Mouse (Mus musculus): Measurements from ENCODE around the gene Abcf3. TPM values are rescaled to one million over a fixed set of nuclear protein-coding genes. Genes with fewer than 3 reads are reported as not detected.

Gene Abcf3
- total RNA-seq, 1 experiment from 2014 or later: 76.3 TPM

- no peak for ATAC-seq (replicated peaks; ENCODE audit: insufficient number of reproducible peaks, low FRiP score, low TSS enrichment, poor library complexity, severe bottlenecking)
These were observed 10.6 kb upstream of the Abcf3 start for GRCm38 (mm10) chr16:20537601-20538320.

- ATAC-seq (replicated peaks; ENCODE audit: insufficient number of reproducible peaks, low FRiP score, low TSS enrichment, poor library complexity, severe bottlenecking): no peak
These were observed 8.7 kb upstream of the Abcf3 start for GRCm38 (mm10) chr16:20539649-20540048.

DNA sequence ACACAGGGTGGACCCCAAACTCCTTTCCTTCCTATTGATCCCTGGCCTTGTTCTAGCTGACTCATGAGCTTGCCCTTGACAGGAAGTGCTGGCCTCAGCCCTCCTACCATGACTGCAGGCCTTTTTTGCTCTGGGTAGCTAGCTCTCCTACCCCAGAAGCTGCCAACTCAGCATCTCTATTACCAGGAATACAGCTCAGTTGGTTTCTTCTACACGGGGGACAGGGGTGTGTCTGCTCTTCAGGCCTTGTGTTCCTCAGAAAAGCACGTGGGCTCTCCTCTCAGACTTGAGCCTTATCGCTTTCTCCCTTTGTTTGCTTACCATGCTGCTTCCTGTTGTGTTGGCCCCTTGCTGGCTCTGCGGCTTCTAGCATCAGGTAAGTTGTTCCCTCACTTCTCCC lies 7.9 kb upstream of the Abcf3 start:
- no peak for ATAC-seq (replicated peaks; ENCODE audit: insufficient number of reproducible peaks, low FRiP score, low TSS enrichment, poor library complexity, severe bottlenecking)

GRCm38 (mm10) chr16:20545696-20546095 lies 2.7 kb upstream of the Abcf3 start:
- ATAC-seq (replicated peaks; ENCODE audit: insufficient number of reproducible peaks, low FRiP score, low TSS enrichment, poor library complexity, severe bottlenecking): no peak

DNA sequence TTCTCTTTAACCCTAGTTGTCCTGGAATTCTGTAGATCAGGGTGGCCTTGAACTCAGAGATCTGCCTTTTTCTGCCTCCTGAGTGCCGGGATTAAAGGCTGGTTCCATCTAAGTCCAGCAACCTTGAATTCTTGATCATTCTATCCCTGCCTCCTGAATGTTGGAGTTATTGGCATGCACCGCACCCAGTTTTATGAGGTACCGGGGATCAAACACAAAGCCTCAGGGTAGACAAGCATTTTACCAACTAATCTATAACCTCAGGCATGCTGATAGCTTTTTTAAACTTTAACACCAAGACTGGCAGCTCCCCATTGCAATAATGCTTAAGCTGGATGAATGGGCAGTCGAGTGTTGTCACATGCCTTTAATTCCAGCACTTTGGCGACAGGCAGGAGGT lies 954 bp upstream of the Abcf3 start:
- no peak for ATAC-seq (replicated peaks; ENCODE audit: insufficient number of reproducible peaks, low FRiP score, low TSS enrichment, poor library complexity, severe bottlenecking)

DNA sequence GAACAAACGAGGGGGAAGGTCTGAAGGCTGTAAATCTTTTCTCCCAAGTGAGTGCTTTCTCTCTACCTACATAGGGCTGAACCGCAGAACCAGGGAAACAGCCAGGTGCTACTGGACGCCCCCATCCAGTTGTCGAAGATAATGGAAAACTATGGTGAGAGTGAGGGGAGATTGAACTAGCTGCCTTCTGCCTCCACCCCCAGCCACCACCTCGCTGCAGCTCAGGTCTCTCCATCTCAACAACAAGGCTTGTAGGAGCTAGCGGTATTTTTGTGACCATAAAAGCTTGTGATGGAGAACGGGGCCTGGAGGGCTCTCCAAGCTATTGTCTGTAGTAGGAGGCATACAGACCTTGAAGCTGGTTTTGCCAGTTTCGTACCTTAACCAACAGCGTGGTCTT lies 784 bp downstream of the Abcf3 start:
- no peak for ATAC-seq (replicated peaks; ENCODE audit: insufficient number of reproducible peaks, low FRiP score, low TSS enrichment, poor library complexity, severe bottlenecking)

GRCm38 (mm10) chr16:20551691-20552090 lies 3.3 kb downstream of the Abcf3 start:
- ATAC-seq (replicated peaks; ENCODE audit: insufficient number of reproducible peaks, low FRiP score, low TSS enrichment, poor library complexity, severe bottlenecking): no peak

GRCm38 (mm10) chr16:20552594-20552993 lies 4.2 kb downstream of the Abcf3 start:
- no peak for ATAC-seq (replicated peaks; ENCODE audit: insufficient number of reproducible peaks, low FRiP score, low TSS enrichment, poor library complexity, severe bottlenecking)

GRCm38 (mm10) chr16:20555000-20555399 lies 6.6 kb downstream of the Abcf3 start:
- ATAC-seq (replicated peaks; ENCODE audit: insufficient number of reproducible peaks, low FRiP score, low TSS enrichment, poor library complexity, severe bottlenecking): no peak

DNA sequence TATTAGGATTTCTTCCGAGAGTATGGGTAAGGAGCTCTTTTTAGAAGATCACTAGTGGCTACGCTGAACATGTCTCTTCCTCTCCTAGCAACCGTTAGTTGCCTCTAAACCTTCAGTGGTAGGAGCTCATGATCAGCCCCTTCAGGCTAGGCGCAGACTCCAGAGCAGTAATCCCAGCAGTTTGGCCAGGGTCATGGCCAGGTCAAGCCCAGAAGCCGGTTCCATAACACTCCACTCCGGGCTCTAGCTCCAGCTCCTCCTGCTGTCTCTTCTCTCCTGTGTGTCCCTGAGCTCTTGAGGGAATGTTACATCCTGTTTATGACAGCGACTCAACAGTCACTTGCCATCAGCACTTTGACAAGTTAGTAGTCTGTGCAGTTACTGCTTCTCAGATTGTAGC lies 9.0 kb downstream of the Abcf3 start:
- no peak for ATAC-seq (replicated peaks; ENCODE audit: insufficient number of reproducible peaks, low FRiP score, low TSS enrichment, poor library complexity, severe bottlenecking)

- no peak for ATAC-seq (replicated peaks; ENCODE audit: insufficient number of reproducible peaks, low FRiP score, low TSS enrichment, poor library complexity, severe bottlenecking)
These were observed 16.7 kb downstream of the Abcf3 start for GRCm38 (mm10) chr16:20565075-20565474.

DNA sequence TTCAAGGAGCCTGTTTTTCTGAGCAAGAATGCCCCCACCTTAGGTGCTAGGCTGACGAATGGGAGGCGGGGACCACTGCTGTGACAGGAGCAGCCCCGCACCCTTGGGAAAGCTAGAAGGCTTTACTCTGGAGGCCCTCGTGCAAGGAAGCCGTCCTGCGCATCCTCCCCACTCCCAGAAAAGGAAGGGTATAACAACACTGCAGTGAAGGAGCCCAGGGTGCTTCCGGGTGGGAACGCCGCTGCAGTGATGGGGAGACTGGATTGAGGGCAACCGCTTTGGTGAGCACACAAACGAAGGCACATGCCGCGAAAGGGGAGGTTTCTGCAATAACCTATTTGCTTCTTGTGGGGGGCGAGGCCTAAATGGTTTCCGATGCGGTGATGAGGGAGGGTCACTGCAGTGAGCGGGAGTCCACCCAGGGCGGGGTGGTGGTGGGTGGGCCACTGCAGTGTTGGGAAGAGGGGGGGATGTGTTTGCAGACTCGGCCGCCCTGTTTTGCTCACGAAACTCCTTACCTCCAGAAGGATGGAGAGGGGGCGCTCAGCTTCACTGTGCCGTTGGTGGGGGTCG lies 41.1 kb downstream of the Abcf3 start, which contains the start of gene Vwa5b2:
Gene Vwa5b2 (plus strand): TSS at position 106 of the 573 bp plus-strand sequence.
- no peak for ATAC-seq (replicated peaks; ENCODE audit: insufficient number of reproducible peaks, low FRiP score, low TSS enrichment, poor library complexity, severe bottlenecking)

GRCm38 (mm10) chr16:20589939-20590679 lies 41.7 kb downstream of the Abcf3 start:
- ATAC-seq (replicated peaks; ENCODE audit: insufficient number of reproducible peaks, low FRiP score, low TSS enrichment, poor library complexity, severe bottlenecking): no peak

- ATAC-seq (replicated peaks; ENCODE audit: insufficient number of reproducible peaks, low FRiP score, low TSS enrichment, poor library complexity, severe bottlenecking): no peak
These were observed 42.3 kb downstream of the Abcf3 start for GRCm38 (mm10) chr16:20590680-20591038.

DNA sequence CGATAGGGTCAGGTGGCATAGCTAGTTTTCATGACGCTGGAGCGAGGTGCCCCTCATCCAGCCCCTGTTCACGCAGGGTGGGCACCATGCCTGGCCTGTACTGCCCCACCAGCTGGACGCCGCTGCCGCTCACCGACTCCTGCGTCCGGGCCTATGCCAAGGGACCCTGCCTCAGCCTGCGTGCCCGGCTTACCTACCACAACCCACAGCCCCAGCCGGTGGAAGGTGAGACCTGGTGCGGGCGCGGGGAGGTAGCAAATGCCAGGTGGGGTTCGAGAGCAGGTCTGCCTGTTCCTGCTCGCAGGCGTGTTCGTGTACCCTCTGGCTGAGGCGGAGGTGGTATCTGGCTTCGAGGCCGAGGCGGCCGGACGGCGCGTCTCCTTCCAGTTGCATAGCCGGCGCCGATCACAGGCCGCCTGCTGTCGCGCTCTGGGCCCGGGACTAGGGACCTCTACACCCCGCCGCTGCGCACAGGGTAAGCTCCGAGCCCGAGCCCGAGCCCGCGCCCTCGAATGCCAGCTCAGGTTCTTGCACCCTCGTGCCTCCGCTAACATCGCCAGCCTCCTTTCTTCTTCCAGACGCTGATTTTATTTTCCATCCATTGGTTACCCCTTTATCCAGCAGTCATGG lies 42.8 kb downstream of the Abcf3 start:
- ATAC-seq (replicated peaks; ENCODE audit: insufficient number of reproducible peaks, low FRiP score, low TSS enrichment, poor library complexity, severe bottlenecking): no peak

DNA sequence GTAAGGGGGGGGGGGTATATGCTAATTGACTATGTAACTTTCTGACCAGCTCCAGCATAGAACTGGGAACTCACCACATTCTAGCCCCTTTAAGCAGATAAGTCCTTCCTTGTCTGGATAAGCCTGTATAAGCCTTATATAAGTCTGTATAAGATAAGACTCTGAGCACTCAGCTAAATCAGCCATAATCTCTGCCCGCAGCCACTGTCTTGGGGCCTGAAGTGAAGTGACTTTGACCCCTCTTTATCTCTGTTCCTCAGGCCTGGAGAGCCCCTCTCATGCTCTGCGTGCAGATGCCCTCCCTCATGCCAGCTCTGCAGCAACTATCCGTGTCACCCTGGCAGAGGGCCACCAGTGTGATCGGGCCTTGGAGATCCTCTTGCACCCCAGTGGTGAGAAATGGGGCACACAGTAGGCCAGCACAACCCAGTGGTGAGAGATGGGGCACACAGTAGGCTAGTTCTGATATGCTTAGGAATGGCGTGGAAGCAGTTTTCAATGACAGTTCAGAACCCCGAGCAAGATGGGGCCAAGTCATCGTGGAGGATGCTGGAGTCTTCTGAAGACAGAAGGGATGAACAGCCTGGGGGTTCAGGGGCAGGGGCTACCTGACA lies 46.8 kb downstream of the Abcf3 start:
- ATAC-seq (replicated peaks; ENCODE audit: insufficient number of reproducible peaks, low FRiP score, low TSS enrichment, poor library complexity, severe bottlenecking): no peak

DNA sequence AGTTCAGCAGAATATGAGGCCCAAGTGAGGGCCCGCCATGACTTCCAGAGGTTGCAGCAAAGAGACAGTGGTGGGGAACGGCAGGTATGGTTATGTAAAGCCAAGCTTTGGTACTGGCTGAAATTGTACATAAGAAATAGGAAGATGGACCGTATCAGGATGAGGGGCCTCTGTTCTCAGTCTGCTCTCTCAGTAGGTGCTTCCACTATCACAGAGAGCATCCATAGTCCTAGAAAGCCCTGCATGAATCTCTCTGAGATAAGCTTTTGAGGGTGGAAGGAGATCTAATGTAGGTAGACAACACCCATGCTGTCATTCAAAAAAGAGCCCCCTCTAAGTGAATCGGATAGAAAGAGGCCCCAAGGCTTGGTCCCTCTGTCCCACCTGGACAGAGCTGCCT lies 47.4 kb downstream of the Abcf3 start:
- no peak for ATAC-seq (replicated peaks; ENCODE audit: insufficient number of reproducible peaks, low FRiP score, low TSS enrichment, poor library complexity, severe bottlenecking)

- ATAC-seq (replicated peaks; ENCODE audit: insufficient number of reproducible peaks, low FRiP score, low TSS enrichment, poor library complexity, severe bottlenecking): no peak
These were observed 48.5 kb downstream of the Abcf3 start for GRCm38 (mm10) chr16:20596687-20597441.

Measured in monocyte, adult 5-6 weeks (primary cell).